Mouse (Mus musculus) CH12.LX (cell line): ENCODE measurements around the gene Coro2b.

ENCODE experiments used
- CTCF ChIP-seq, 2 experiments: IDR thresholded peaks in 1 of 2; conservative IDR thresholded peaks in 1 of 2; 2 replicates each; pipeline ENCODE4 v1.5.1; 2011 to 2012; ENCODE audit warnings: low read depth in 2 of 2, low read length in 2 of 2, improper control_type of control experiment in 1 of 2, inconsistent platforms in 1 of 2, mild to moderate bottlenecking in 1 of 2, moderate library complexity in 1 of 2
- E2F4 ChIP-seq: IDR thresholded peaks from 2 replicates; pipeline ENCODE4 v1.6.1; 2011; ENCODE audit warnings: low read depth, low read length, improper control_type of control experiment; ENCODE audit not compliant: insufficient replicate concordance
- ELF1 ChIP-seq: IDR thresholded peaks from 2 replicates; pipeline ENCODE4 v1.6.1; 2014; ENCODE audit warnings: low read depth, mild to moderate bottlenecking, inconsistent platforms, low read length, improper control_type of control experiment
- JUND ChIP-seq: conservative IDR thresholded peaks from 2 replicates; pipeline ENCODE4 v1.6.1; 2011; ENCODE audit warnings: low read depth, low read length, improper control_type of control experiment
- MAFK ChIP-seq: IDR thresholded peaks from 2 replicates; pipeline ENCODE4 v1.6.1; 2011; ENCODE audit warnings: low read length, improper control_type of control experiment; ENCODE audit not compliant: insufficient replicate concordance
- POLR2A ChIP-seq: IDR thresholded peaks from 2 replicates; pipeline ENCODE4 v1.6.1; 2011; ENCODE audit warnings: low read depth, mild to moderate bottlenecking, improper control_type of control experiment, low read length

DNA sequence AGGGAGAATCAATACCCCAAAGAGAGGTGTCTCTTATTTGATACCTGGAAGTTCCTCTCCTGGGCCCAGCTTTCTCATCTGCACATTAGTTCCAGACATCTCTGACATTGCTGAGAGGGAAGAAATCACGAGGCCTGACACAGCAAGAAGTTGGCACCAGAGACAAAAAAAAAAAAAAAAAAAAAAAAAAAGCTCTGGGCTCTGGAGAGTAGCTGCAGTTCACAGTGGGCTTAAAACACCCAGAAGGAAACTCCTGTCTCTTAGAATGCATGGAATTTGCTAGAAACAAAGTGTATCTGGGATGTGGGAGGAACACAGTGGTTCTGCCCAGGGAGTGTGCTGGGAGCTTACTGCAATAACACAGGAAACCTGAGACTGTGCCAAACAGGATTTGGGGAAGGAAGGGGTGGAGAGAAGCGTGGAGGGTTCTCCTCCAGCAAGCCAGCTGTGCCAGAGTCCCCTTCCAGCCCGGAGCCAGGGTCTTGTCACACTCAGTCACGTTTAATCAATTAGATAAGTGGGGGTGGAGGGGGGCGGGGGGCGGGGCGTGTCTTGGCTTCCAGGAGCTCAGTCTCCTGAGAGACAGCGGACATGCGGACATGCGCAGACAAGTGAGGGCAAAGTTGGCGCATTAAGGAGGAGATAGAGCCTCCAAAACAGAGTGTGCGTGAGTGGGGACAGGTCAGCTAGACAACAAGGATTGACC, 101.1 kb downstream of the Coro2b start:
- TF ChIP-seq POLR2A = no peak
- TF ChIP-seq E2F4 = no peak
- TF ChIP-seq ELF1 = no peak
- TF ChIP-seq JUND = no peak
- TF ChIP-seq CTCF (conservative IDR thresholded peaks at IDR 0.05 in 1 of 2, IDR thresholded peaks at IDR 0.05 in 1 of 2; ENCODE audit: low read depth in 2 of 2, low read length in 2 of 2) = no peak
- TF ChIP-seq MAFK = no peak
